Mouse (Mus musculus) G1E (cell line): ENCODE measurements around the gene Rbx1. TPM values are rescaled to one million over a fixed set of nuclear protein-coding genes. Genes with fewer than 3 reads are reported as not detected.

Experiments used
- ATAC-seq: 2 replicates; pipeline ENCODE4 v1.8.0; 2016; ENCODE audit warnings: mild to moderate bottlenecking; ENCODE audit not compliant: insufficient number of reproducible peaks, poor library complexity, low FRiP score, severe bottlenecking; ENCODE audit errors: extremely low read depth
- DNase-seq: peaks from one replicate; pipeline ENCODE4 v3.0.0; 2012; ENCODE audit warnings: low spot score
- H3K27me3 ChIP-seq: 2 replicates; pipeline ENCODE4 v1.6.1; 2012; ENCODE audit warnings: mild to moderate bottlenecking, low read length, inconsistent platforms; ENCODE audit not compliant: insufficient read depth
- H3K36me3 ChIP-seq: replicated peaks from 2 replicates; pipeline ENCODE3; 2012; ENCODE audit warnings: mild to moderate bottlenecking, inconsistent platforms
- H3K4me1 ChIP-seq: 2 replicates; pipeline ENCODE4 v1.6.1; 2012; ENCODE audit warnings: low read depth, low read length, inconsistent platforms, mixed read lengths; ENCODE audit not compliant: insufficient read depth
- H3K4me3 ChIP-seq: 2 replicates; pipeline ENCODE4 v1.5.1; 2012; ENCODE audit warnings: low read depth, mild to moderate bottlenecking, inconsistent platforms, low read length, moderate library complexity, mixed read lengths
- H3K9me3 ChIP-seq: replicated peaks from 2 replicates; pipeline ENCODE4 v1.6.1; 2012; ENCODE audit warnings: inconsistent platforms
- CTCF ChIP-seq: IDR thresholded peaks from 2 replicates; pipeline ENCODE4 v1.5.1; 2012; ENCODE audit warnings: low read depth, low read length, inconsistent platforms, mixed read lengths
- GATA1 ChIP-seq: IDR thresholded peaks from 2 replicates; pipeline ENCODE4 v1.6.1; 2012; ENCODE audit warnings: borderline replicate concordance, low read length, inconsistent platforms, mixed read lengths
- GATA2 ChIP-seq: IDR thresholded peaks from 2 replicates; pipeline ENCODE4 v1.6.1; 2012; ENCODE audit warnings: low read depth, low read length, inconsistent platforms, borderline replicate concordance
- POLR2AphosphoS5 ChIP-seq: IDR thresholded peaks from 2 replicates; pipeline ENCODE4 v1.6.1; 2012; ENCODE audit warnings: low read depth, low read length, inconsistent platforms; ENCODE audit not compliant: insufficient replicate concordance
- TAL1 ChIP-seq: conservative IDR thresholded peaks from 2 replicates; pipeline ENCODE4 v1.6.1; 2012; ENCODE audit warnings: low read depth, low read length, inconsistent platforms, mixed read lengths
- polyA plus RNA-seq: library from polyadenylated mRNA; stranded (reverse); fragments of >175 nt; gene quantifications from 2 replicates; pipeline ENCODE4 v1.2.3, GENCODE M21; 2012
- total RNA-seq, 2 experiments: library from RNA; stranded (forward) in 1 of 2; stranded (reverse) in 1 of 2; fragments of 200-1000 nt in 1 of 2; fragments of >200 nt in 1 of 2; fragmentation: Nextera tagmentation in 1 of 2; gene quantifications; 2 replicates each; pipeline ENCODE4 v1.2.3; 2014 to 2017

Rbx1 gene
- total and polyA plus RNA-seq, 3 experiments: 73.1 to 361 (median 76.8) TPM

GRCm38 (mm10) chr15:81480977-81481379, 14.9 kb downstream of the Rbx1 start:
- H3K9me3 ChIP-seq: no peaks in the 10 kb centered on the region
- no peak for DNase-seq

GRCm38 (mm10) chr15:81482966-81483365, 16.9 kb downstream of the Rbx1 start:
- ATAC-seq (no peak), DNase-seq (no peak)
- Histone ChIP-seq H3K27me3 (peaks cover 14% of the 10 kb centered on the region), H3K4me1 (peaks cover 21% of the 10 kb centered on the region), H3K9me3 (no peaks in the 10 kb centered on the region), H3K4me3 (no peak overlapping the region), H3K36me3 (no peaks in the 10 kb centered on the region)
- no peak for TF ChIP-seq GATA2
- no peak for TF ChIP-seq TAL1
- no peak for TF ChIP-seq GATA1
- no peak for TF ChIP-seq POLR2AphosphoS5
- no peak for TF ChIP-seq CTCF

More at GRCm38 (mm10) chr15:81480977-81481379, 14.9 kb downstream of the Rbx1 start:
- Histone ChIP-seq H3K27me3 (peaks cover 6% of the 10 kb centered on the region; the same call in 1 of the 2 replicates), H3K4me1 (peaks cover 17% of the 10 kb centered on the region), H3K4me3 (peak overlapping the region; percentile 39; the same call in 1 of the 2 replicates), H3K36me3 (peaks cover 7% of the 10 kb centered on the region)
- no peak for ATAC-seq
- TF ChIP-seq GATA1 (no peak), TAL1 (no peak), POLR2AphosphoS5 (no peak), GATA2 (no peak), CTCF (no peak)

- TF ChIP-seq POLR2AphosphoS5 (no peak), CTCF (no peak), TAL1 (no peak), GATA1 (no peak), GATA2 (no peak)
- ATAC-seq (no peak), DNase-seq (no peak)
- Histone ChIP-seq H3K4me3 (no peak overlapping the region), H3K27me3 (peaks cover 14% of the 10 kb centered on the region), H3K9me3 (no peaks in the 10 kb centered on the region), H3K36me3 (no peaks in the 10 kb centered on the region), H3K4me1 (peaks cover 21% of the 10 kb centered on the region)
Observed at GRCm38 (mm10) chr15:81483691-81484090, 17.6 kb downstream of the Rbx1 start.

DNA sequence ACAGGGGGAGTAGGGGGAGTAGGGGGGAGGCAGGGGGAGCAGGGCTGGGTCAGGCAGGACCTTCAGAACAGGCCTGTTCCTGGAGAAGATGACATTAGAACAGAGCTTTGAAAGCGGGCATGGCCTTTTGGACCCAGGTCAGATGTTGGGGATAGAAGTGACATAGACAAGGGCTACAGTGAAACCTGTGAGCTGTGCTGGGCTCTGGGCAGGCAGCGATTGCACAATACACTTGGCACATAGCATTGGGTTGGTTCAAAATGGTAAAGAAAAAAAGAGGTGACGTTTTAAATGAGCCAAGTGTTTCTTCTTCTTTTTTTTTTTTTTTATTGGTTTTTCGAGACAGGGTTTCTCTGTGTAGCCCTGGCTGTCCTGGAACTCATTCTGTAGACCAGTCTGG, 19.4 kb downstream of the Rbx1 start:
- H3K36me3 ChIP-seq: no peaks in the 10 kb centered on the region
- no peak for TF ChIP-seq GATA2
- TF ChIP-seq GATA1: no peak
- no peak for TF ChIP-seq TAL1
- no peak for DNase-seq
- no peak for ATAC-seq
- H3K9me3 ChIP-seq: no peaks in the 10 kb centered on the region
- H3K4me3 ChIP-seq: no peak overlapping the region
- peaks cover 18% of the 10 kb centered on the region for H3K27me3 ChIP-seq
- peaks cover 21% of the 10 kb centered on the region for H3K4me1 ChIP-seq

DNA sequence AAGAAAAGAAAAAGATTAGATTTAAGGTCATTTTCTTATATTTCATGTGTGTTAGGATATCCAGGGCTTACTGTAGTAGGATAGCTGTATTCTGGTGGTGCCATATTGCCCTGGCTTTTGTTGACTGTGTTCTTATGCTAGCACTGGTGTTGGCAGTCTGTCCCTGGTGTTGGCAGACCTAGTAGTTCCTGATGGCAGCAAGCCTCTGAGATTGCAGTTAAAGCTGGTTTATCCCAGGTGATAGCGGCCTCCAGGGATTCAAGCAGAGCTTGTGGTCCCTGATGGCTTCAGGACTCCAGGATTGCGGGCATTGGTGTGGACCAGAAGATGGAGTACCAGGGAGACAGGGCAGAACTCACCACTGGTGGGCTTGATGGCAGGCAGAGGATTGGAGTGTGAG, 37.4 kb downstream of the Rbx1 start:
- Histone ChIP-seq H3K36me3 (no peaks in the 10 kb centered on the region), H3K4me3 (no peak overlapping the region), H3K27me3 (no peaks in the 10 kb centered on the region; the same call in 1 of the 2 replicates), H3K9me3 (no peaks in the 10 kb centered on the region), H3K4me1 (peaks cover 12% of the 10 kb centered on the region)
- TF ChIP-seq TAL1: no peak
- TF ChIP-seq CTCF: no peak
- no peak for TF ChIP-seq GATA1
- TF ChIP-seq GATA2: no peak
- no peak for TF ChIP-seq POLR2AphosphoS5
- DNase-seq: no peak
- ATAC-seq: no peak

GRCm38 (mm10) chr15:81503995-81504394, 37.9 kb downstream of the Rbx1 start:
- H3K4me3 ChIP-seq: no peak overlapping the region
- peaks cover 12% of the 10 kb centered on the region for H3K4me1 ChIP-seq
- H3K27me3 ChIP-seq: no peaks in the 10 kb centered on the region; the same call in 1 of the 2 replicates
- TF ChIP-seq GATA2 (no peak), CTCF (no peak)
- ATAC-seq (no peak), DNase-seq (no peak)
- no peaks in the 10 kb centered on the region for H3K36me3 ChIP-seq
- no peaks in the 10 kb centered on the region for H3K9me3 ChIP-seq

DNA sequence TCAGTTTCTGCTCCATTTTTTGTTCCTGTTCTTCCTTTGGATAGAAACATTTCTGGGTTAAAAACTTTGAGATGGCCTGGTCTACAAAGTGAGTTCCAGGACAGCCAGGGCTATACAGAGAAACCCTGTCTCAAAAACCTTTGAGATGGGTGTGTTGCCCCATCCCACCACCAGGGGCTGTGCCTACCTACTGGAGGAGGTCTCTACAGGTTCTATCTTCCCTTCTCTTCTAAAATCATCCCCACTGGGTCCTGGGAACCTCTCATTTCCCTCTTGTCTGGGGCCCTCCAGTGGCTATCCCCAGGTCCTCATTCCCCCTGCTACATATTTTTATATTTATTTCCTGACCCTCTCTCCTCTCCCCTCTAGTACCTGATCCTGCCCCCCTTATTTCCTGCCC, 41.1 kb downstream of the Rbx1 start:
- Histone ChIP-seq H3K9me3 (no peaks in the 10 kb centered on the region), H3K4me1 (peaks cover 15% of the 10 kb centered on the region), H3K4me3 (no peak overlapping the region), H3K36me3 (no peaks in the 10 kb centered on the region), H3K27me3 (no peaks in the 10 kb centered on the region)
- TF ChIP-seq POLR2AphosphoS5: no peak
- peak; percentile 67 for TF ChIP-seq CTCF
- DNase-seq: no peak
- ATAC-seq: no peak
